Mouse (Mus musculus) embryo, embryonic 10.5 days (tissue): ENCODE measurements around the gene Spsb4.

Experiments used
- DNase-seq: peaks from one replicate; pipeline ENCODE4 v3.0.0-alpha.2; 2015; ENCODE audit warnings: low spot score

Spsb4 gene

GRCm38 (mm10) chr9:97018677-97019147 is at the start of gene Spsb4:
Gene Spsb4 (minus strand): TSS chr9:97018843.
- peak; percentile 94 for DNase-seq

DNA sequence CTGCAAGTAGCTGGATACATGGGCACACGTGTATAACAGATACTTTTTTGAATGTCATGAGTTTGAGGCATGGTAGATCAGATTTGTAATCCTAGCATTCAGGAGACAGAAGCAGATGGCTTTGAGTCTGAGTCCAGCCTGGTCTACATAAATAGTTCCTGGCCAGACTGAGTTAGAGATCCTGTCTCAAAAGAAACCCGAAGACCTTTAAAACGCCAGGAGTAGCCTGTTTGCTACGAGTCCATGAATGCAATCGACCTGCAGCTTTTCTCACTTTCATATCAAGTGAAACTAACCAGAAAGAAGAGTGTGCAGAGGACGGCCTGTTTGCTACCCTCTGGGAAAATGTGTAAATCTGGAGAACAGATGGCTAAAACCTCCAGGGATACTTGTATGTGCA is 49.1 kb upstream of the Spsb4 start:
- no peak for DNase-seq

GRCm38 (mm10) chr9:97065885-97066284 is 47.2 kb upstream of the Spsb4 start:
- peak; percentile 49 for DNase-seq

- no peak for DNase-seq
Measured at GRCm38 (mm10) chr9:97065216-97065615, 46.6 kb upstream of the Spsb4 start.

- no peak for DNase-seq
Measured at GRCm38 (mm10) chr9:97064161-97064560, 45.5 kb upstream of the Spsb4 start.

- DNase-seq = no peak
Measured at GRCm38 (mm10) chr9:97061696-97062095, 43.1 kb upstream of the Spsb4 start.

DNA sequence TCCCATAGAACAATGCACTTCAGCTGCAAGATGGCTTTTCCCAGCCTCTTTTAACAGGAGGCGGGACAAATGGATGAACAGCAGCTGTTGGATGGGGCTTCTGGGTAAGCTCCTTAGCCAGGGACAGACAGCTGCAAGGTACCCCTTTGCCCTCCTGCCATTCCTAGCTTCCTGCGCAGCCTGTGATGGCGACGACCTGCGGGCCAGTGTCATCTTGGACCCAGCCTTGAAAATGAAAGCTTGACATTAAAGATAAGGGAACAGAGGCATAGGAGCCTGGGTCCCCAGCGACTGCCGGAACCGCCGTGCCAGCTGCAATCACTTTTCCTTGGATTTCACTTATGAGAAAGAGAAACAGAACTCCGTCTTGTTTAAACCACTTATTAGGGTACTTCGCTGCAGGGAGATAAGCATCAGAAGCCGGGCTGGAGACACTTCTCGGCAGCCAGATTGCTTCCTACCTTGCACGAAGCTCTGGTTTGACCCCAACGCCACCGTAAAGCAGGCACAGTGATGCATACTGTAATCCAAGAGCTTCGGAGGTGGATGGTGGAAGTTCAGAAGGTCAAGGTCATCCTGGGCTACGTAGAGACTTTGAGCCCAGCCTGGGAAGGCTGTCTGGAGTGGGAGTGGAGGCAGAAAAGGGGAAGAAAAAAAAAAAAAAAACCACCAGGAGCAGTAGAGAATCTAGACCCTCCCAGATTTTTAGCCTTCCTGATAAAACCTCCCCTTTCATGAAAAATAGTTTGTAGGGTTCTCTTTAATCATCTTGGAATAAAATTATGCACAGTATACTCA is 38.1 kb upstream of the Spsb4 start:
- DNase-seq = peak; percentile 53

- peak; percentile 24 for DNase-seq
Measured at GRCm38 (mm10) chr9:97055906-97056305, 37.3 kb upstream of the Spsb4 start.

DNA sequence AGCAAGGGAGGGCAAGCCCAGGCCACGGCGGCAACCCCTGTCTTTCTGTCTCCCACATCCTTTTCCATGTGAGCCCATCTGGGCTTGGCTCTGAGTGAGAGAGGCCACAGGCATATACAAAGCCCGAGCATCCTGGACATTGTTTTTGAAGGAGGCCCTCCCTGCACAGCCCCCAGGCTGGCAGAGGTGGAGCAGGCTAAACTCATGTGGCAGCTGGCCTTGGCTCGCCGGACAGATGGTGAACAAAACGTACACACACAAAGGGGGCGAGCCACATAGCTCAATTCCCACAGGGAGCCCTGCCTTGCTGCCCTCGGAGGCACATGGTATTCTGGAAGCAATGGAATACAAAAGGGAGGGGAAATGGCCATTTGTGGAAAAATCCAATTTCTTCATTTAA is 32.5 kb upstream of the Spsb4 start:
- DNase-seq = peak; percentile 76

DNA sequence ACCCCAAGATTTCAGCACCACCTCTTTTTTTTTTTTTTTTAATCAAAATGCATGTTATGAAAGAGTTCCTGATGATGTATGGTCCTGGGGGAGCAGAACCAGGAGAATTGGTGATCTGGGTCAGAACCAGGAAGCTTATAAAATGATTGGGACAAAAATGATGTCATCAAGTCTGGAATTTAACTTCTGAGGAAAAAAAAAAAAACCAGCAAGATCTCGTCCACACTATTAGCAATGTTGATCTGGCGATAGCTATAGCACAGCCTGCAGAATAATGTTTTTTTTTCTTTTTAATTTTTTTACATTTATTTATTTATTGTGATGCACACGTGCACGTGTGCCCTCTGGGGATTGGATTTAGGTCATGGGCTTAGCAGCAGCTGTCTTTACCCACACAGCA is 27.6 kb upstream of the Spsb4 start:
- DNase-seq = no peak

GRCm38 (mm10) chr9:97041633-97042032 is 23.0 kb upstream of the Spsb4 start:
- DNase-seq = no peak

DNA sequence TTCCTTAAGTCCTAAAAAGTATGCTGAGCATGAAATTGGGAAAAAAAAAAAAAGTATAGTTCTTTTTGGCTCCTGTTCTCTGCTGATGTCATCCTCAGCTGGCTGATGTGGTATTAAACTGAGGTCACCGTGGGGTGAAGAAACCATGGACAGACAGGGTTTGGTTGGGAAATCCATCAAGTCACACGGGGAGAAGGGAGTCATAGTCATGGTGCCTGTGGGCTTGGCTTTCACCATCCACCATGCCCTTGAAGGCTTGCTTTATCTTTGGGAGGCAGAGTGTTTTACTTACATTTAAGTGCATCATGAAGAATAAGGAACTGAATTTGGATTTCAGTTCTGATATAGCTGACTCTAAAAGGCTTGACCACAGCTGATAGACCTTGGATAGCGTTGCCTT is 19.4 kb upstream of the Spsb4 start:
- no peak for DNase-seq

DNA sequence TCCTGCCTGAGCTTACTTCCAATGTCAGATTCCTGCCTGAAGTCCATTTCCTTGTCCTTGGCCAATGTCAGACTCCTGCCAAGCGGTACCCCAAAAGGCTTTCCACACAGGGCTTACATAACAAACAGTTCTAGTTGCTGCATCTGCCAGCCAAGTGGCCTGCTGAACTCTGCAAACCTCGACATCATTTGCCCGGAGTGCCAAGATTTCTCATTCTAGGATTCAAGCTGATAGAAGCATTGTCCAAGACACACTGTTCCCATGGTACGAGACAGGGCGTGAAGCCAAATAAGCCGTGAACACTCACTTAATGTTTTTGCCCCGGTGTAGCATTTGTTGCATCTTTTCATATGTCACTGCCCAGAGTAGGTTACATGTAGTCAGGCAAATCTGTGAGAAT is 18.0 kb upstream of the Spsb4 start:
- DNase-seq = no peak

DNA sequence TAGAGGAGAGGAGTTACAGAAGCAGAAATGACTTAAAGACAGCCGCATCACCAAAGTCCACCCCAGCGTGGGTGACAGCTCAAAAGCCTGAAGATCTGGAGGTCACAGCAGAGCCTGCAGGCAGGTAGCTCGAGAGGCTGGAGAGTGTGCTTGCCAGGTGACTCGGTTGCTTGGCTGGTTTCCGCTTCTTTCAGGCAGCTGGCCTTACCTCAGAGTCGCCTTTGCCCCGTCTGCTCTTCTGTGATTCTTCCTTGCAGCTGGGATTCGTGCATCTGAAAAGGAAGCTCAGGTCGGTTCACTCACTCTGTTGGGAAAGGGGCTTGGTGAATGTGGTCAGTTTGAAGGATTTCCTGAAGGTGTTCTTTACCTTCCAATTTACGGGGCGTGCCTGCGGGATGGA is 8.7 kb upstream of the Spsb4 start:
- no peak for DNase-seq

DNA sequence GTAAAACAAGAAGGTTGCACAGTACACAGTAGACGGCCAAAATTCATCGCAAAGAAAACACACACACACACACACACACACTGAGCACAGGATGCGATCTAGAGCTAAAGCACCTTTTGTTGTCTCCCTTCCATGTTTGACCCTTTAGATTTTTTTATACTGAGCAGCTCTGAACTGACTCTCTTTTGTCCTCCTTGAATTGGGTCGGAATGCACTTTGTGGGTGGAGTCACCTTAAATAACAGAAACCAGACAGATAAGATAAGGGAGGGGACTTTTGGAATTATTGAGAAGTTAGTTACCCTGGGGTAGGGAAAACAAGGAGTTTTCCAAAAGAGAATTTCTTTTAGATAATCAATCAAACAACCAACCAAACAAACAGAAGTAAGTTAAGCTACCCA is 7.4 kb upstream of the Spsb4 start:
- DNase-seq = no peak

DNA sequence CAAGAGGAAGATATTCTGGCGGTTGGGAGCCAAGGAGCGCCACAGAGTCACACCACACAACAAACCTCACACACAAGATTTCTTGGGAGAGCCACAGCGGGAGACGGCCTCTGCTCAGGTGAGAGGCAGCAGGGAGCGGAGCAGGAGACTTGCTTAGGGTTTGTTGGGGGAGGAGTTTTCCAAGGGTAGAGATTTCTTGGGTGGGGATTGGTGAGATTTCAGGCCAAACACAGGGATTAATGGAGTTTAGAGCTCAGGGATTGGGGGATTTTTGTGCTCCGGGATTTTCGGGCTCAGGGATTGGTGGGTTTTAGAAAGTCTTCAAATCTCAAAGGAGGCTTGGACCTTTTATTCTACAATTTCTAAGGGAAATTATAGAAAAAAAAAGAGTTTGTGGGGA is 5.8 kb upstream of the Spsb4 start:
- DNase-seq = no peak

DNA sequence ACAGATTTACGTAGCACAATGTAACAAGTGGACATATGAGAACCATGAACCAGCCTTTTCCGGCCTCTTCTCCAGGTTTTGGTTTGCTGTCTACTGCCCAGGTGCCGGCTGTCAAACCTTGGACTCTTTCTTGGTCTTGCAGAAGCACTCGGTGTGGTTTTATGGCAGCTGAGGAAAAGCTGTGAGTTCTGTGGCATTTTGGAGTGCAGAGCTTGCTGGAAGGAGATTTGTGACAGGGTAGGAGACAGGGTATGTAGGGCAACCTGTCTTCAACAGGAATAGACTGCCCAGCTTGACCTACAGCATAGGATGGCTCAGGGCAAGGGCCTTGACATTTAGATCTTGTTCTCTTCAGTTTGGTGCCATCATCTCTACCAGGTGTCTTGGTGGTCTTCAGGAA is 4.3 kb upstream of the Spsb4 start:
- no peak for DNase-seq

GRCm38 (mm10) chr9:97022371-97022770 is 3.7 kb upstream of the Spsb4 start:
- no peak for DNase-seq

DNA sequence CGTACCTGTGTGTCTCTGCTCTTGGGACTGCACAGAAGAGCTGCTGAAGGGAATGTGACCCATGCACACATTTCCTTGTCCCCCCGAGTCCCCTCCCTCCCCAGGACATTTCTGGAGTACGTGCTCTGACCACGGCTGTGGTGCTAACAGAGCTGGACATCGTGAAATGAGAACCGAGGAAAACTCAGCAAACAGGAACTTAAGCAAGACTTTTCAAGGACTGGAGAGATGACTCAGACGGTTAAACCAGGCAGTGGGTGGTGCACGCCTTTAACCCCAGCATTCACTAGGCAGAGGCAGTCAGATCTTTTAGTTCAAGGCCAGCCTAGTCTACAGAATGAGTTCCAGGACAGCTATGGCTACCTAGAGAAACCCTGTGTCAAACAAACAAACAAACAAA is 1.5 kb upstream of the Spsb4 start:
- no peak for DNase-seq

DNA sequence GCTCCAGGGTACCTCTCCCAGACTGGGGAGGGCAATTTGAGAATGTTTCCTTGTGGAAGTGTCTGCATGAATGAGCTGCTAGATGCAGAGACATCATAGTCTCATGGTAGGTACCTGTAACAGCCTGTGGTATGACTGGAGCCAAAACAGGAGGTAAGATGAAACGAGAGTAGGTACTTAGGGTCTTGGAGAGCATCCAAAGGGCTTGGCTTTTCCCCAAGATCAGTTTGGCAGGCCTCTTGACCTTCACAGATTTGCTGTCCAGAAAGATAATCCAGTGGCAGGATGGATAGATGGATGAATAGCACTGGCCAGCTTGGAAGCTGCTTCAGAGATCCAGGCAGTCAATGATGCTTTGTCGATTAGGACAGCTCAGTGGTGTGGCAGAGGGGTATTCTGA is 1.0 kb upstream of the Spsb4 start:
- no peak for DNase-seq

DNA sequence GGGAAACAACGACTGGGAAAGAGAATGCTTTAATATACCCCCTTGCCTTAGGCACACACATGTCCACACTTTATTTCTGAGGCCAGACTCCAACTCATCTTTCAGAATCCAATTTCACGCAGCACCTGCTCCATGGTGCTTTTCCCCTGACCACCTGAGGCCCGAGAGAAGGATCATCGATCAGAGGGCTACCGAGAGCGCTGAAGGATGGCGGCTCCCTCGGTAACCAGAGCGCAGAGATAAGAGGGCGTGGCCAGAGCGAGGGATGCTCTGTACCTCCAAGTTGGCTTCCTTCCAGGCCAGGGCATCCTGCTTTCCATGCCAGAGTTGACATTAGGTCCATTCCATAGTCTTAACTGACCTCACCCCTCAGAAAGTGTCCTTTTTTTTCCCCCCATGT is 588 bp upstream of the Spsb4 start:
- peak; percentile 74 for DNase-seq

DNA sequence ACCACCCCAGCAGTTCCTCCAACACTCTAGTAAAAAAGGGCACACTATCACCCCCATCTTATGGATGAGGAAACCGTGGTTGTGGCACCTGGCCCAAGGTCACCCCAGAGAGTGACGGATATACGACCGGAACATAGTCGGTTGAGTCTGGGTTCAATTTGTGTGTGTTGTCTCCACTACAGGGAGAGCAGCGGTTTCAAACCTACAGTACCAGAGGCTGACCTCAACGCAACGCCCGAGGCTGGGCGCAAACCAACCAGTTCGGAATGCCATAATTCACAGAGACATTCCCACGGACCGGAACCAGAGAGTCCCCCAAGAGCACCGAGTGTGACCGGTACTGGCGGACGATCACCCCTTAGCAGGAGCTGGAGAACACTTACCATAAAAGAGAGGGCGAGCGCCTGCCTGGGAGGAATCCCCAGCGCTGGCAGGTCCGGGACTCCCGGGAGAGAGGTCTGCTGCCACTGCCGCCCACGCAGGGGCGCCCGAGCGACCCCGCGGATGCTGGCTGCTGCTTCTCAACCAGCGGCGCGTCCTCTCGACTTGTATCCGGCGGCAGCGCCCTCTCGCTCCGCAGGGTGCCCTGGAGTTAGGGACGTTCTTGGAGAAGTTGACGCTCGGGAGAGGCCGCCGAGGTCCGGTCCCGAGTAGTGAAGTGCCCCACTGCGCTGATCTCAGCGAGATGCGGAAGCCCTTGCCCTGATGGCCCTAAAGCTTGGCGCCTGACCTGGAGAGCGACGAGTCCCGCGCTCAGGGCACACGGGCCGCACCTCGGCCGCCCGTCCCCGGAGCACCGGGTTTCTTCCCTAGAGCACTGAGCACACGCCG is 617 bp downstream of the Spsb4 start:
- peak; percentile 86 for DNase-seq

- DNase-seq = peak; percentile 71
Measured at GRCm38 (mm10) chr9:97017121-97017810, 1.4 kb downstream of the Spsb4 start.
